Mouse (Mus musculus): Measurements from ENCODE around the gene Csf3.

DNA sequence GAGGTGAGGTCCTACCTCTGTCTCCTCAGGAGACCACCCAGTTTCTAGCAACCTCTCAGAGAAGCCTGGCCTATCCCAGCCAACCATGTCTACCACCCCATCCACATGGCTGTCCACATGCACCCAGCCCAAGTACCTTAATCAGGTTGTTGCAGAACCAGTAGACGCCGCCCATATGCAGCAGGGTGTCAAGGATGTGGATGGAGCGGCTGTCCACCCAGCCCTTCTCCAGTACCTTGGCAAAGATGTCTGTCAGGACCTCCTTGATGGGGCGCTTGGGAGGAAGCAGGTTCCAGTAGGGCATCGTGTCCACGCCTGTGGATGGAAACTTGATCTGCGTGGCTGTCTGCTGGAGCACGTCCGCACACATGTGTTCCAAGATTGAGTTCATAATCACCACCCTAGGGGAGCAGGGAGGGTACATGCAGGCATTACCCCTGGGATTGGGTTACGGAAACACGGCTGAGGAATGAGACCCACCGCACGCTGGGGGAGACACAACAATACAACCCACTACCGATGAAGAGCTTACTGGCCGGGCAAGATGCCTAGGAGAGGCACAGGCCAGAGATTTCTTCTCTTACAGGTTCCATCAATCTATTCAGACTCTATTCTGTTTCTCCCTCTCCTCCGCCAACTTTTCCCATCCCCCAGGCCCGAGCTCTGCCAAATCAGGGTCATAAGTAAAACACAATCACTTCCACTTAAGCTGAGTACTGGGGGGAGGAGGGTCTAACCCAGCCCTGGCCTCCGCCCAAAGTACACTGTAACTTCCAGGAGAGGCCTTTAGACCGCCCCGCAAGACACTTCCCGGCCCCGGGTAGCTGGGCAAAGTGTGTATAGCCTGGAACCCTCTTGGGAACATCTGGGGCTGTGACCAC lies 6.6 kb downstream of the Csf3 start:
- no peak for TF ChIP-seq CTCF (IDR thresholded peaks at IDR 0.05; ENCODE audit: borderline replicate concordance, insufficient read depth, low read length)
- no peak for TF ChIP-seq POLR2A (IDR thresholded peaks at IDR 0.05; ENCODE audit: low read depth, low read length)

All from embryonic fibroblast, embryonic 13.5 days (primary cell).